Mouse (Mus musculus) liver, embryonic 15.5 days (tissue): ENCODE measurements around the gene Hoxb4. TPM values are rescaled to one million over a fixed set of nuclear protein-coding genes. Genes with fewer than 3 reads are reported as not detected.

Experiments
- ATAC-seq: fragments of 200-750 bp; cut with Nextera tagmentation; 2 replicates; pipeline ENCODE4 v1.8.0; 2017; ENCODE audit warnings: moderate number of reproducible peaks, mild to moderate bottlenecking, moderate library complexity; ENCODE audit not compliant: insufficient read depth
- H3K27ac ChIP-seq: fragments of 300-500 bp; sonication (generic); replicated peaks from 2 replicates; pipeline ENCODE4 v1.5.1; 2015; ENCODE audit warnings: mild to moderate bottlenecking, inconsistent platforms
- H3K27me3 ChIP-seq: fragments of 300-500 bp; sonication (generic); 2 replicates; pipeline ENCODE4 v1.6.1; 2015; ENCODE audit warnings: mild to moderate bottlenecking, inconsistent platforms
- H3K36me3 ChIP-seq: fragments of 300-500 bp; sonication (generic); replicated peaks from 2 replicates; pipeline ENCODE4 v1.6.1; 2015; ENCODE audit warnings: moderate library complexity, mild to moderate bottlenecking, inconsistent platforms
- H3K4me1 ChIP-seq: fragments of 300-500 bp; sonication (generic); replicated peaks from 2 replicates; pipeline ENCODE4 v1.6.1; 2015; ENCODE audit warnings: inconsistent platforms
- H3K4me2 ChIP-seq: fragments of 300-500 bp; sonication (generic); 2 replicates; pipeline ENCODE4 v1.6.1; 2015; ENCODE audit warnings: moderate library complexity, mild to moderate bottlenecking, inconsistent platforms
- H3K4me3 ChIP-seq: fragments of 300-500 bp; sonication (generic); replicated peaks from 2 replicates; pipeline ENCODE4 v1.5.1; 2015; ENCODE audit warnings: mild to moderate bottlenecking, inconsistent platforms
- H3K9ac ChIP-seq: fragments of 300-500 bp; sonication (generic); 2 replicates; pipeline ENCODE4 v1.6.1; 2015; ENCODE audit warnings: moderate library complexity, mild to moderate bottlenecking, inconsistent platforms
- H3K9me3 ChIP-seq: fragments of 300-500 bp; sonication (generic); replicated peaks from 2 replicates; pipeline ENCODE4 v1.6.1; 2016; ENCODE audit warnings: inconsistent platforms
- WGBS: fragments of 180-500 bp; shearing (Covaris S2); methylation state at CpG from one replicate; pipeline ENCODE4 v1.1.7; 2015; ENCODE audit warnings: mixed read lengths; ENCODE audit not compliant: insufficient replicate concordance; 5-methylcytosine and 5-hydroxymethylcytosine counted together
- polyA plus RNA-seq: library from polyadenylated mRNA; unstranded; fragments of >200 nt; fragmentation: Nextera tagmentation; extraction: Ambion mirVana; gene quantifications from 2 replicates; pipeline ENCODE4 v1.2.1, GENCODE M21; 2015

Hoxb4 gene
- 0.10 TPM in 2 replicates for polyA plus RNA-seq

- Histone ChIP-seq H3K4me1 (no peaks in the 10 kb centered on the region; the same call in 1 of the 2 replicates), H3K27ac (peak within 1 kb of the TSS; percentile 74), H3K36me3 (no peaks in the 10 kb centered on the region), H3K4me2 (peak within 1 kb of the TSS; percentile 52), H3K4me3 (peak within 1 kb of the TSS; percentile 46), H3K9me3 (no peaks in the 10 kb centered on the region), H3K27me3 (peaks cover 99% of the 10 kb centered on the region), H3K9ac (peak within 1 kb of the TSS; percentile 30; the same call in 1 of the 2 replicates)
- ATAC-seq: no peak
- WGBS: 7% methylated on average over 28 of the region's 28 CpGs
Observed at GRCm38 (mm10) chr11:96317608-96318367, at the start of gene Hoxb4. Hoxb4 (plus strand) TSS chr11:96318267.

GRCm38 (mm10) chr11:96269869-96270268, 48.2 kb upstream of the Hoxb4 start:
- Histone ChIP-seq H3K9me3 (no peaks in the 10 kb centered on the region), H3K36me3 (no peaks in the 10 kb centered on the region)
- WGBS: 4% methylated on average over 19 of the region's 19 CpGs

GRCm38 (mm10) chr11:96270996-96271540, 47.0 kb upstream of the Hoxb4 start, which contains the start of gene Hoxb9:
Hoxb9 (plus strand) TSS chr11:96271457.
- Histone ChIP-seq H3K9me3 (no peaks in the 10 kb centered on the region), H3K4me3 (no peak within 1 kb of the TSS), H3K9ac (no peak within 1 kb of the TSS), H3K4me1 (no peaks in the 10 kb centered on the region), H3K4me2 (peak within 1 kb of the TSS; percentile 25; the same call in 1 of the 2 replicates), H3K36me3 (no peaks in the 10 kb centered on the region), H3K27ac (no peak within 1 kb of the TSS), H3K27me3 (peaks cover 98% of the 10 kb centered on the region)
- ATAC-seq: no peak
- 2% methylated on average over 40 of the region's 40 CpGs for WGBS

More at GRCm38 (mm10) chr11:96269869-96270268, 48.2 kb upstream of the Hoxb4 start:
- Histone ChIP-seq H3K9ac (no peak overlapping the region), H3K27me3 (peaks cover 98% of the 10 kb centered on the region), H3K4me3 (no peak overlapping the region), H3K4me1 (no peaks in the 10 kb centered on the region), H3K27ac (no peak overlapping the region), H3K4me2 (no peak overlapping the region)
- no peak for ATAC-seq

- Histone ChIP-seq H3K9ac (no peak overlapping the region), H3K4me1 (no peaks in the 10 kb centered on the region), H3K9me3 (no peaks in the 10 kb centered on the region), H3K27me3 (peaks cover 98% of the 10 kb centered on the region), H3K27ac (no peak overlapping the region), H3K36me3 (no peaks in the 10 kb centered on the region), H3K4me3 (no peak overlapping the region), H3K4me2 (peak overlapping the region; percentile 25; the same call in 1 of the 2 replicates)
- under 1% methylated on average over 52 of the region's 52 CpGs for WGBS
- ATAC-seq: no peak
Observed at GRCm38 (mm10) chr11:96271541-96272011, 46.5 kb upstream of the Hoxb4 start.

GRCm38 (mm10) chr11:96272024-96272921, 45.8 kb upstream of the Hoxb4 start:
- peaks cover 98% of the 10 kb centered on the region for H3K27me3 ChIP-seq
- no peak overlapping the region for H3K4me3 ChIP-seq
- H3K9ac ChIP-seq: no peak overlapping the region
- no peak for ATAC-seq
- H3K4me1 ChIP-seq: no peaks in the 10 kb centered on the region
- H3K4me2 ChIP-seq: no peak overlapping the region
- WGBS: under 1% methylated on average over 58 of the region's 58 CpGs
- H3K9me3 ChIP-seq: no peaks in the 10 kb centered on the region
- H3K27ac ChIP-seq: no peak overlapping the region
- H3K36me3 ChIP-seq: no peaks in the 10 kb centered on the region

GRCm38 (mm10) chr11:96274428-96274827, 43.6 kb upstream of the Hoxb4 start:
- no peak for ATAC-seq
- WGBS: 26% methylated on average over 10 of the region's 10 CpGs
- no peaks in the 10 kb centered on the region for H3K36me3 ChIP-seq
- no peak overlapping the region for H3K4me3 ChIP-seq
- H3K4me1 ChIP-seq: no peaks in the 10 kb centered on the region
- H3K9me3 ChIP-seq: no peaks in the 10 kb centered on the region
- H3K9ac ChIP-seq: no peak overlapping the region
- H3K27ac ChIP-seq: no peak overlapping the region
- H3K4me2 ChIP-seq: no peak overlapping the region
- H3K27me3 ChIP-seq: peaks cover 100% of the 10 kb centered on the region

GRCm38 (mm10) chr11:96275896-96276295, 42.2 kb upstream of the Hoxb4 start:
- no peaks in the 10 kb centered on the region for H3K36me3 ChIP-seq
- H3K9ac ChIP-seq: no peak overlapping the region
- no peak overlapping the region for H3K4me3 ChIP-seq
- no peak overlapping the region for H3K27ac ChIP-seq
- H3K4me1 ChIP-seq: no peaks in the 10 kb centered on the region
- H3K4me2 ChIP-seq: no peak overlapping the region
- peaks cover 100% of the 10 kb centered on the region for H3K27me3 ChIP-seq
- 20% methylated on average over 4 of the region's 4 CpGs for WGBS
- no peak for ATAC-seq
- no peaks in the 10 kb centered on the region for H3K9me3 ChIP-seq

- WGBS: under 1% methylated on average over 35 of the region's 35 CpGs
- no peaks in the 10 kb centered on the region for H3K4me1 ChIP-seq
Observed at GRCm38 (mm10) chr11:96277151-96278044, 40.7 kb upstream of the Hoxb4 start.

GRCm38 (mm10) chr11:96278324-96278723, 39.7 kb upstream of the Hoxb4 start:
- no peak overlapping the region for H3K4me3 ChIP-seq
- no peak overlapping the region for H3K4me2 ChIP-seq
- peaks cover 100% of the 10 kb centered on the region for H3K27me3 ChIP-seq
- H3K27ac ChIP-seq: no peak overlapping the region
- H3K9me3 ChIP-seq: no peaks in the 10 kb centered on the region
- no peak for ATAC-seq
- no peaks in the 10 kb centered on the region; the same call in 1 of the 2 replicates for H3K4me1 ChIP-seq
- no peak overlapping the region for H3K9ac ChIP-seq
- H3K36me3 ChIP-seq: no peaks in the 10 kb centered on the region
- WGBS: 11% methylated on average over 14 of the region's 14 CpGs

More at GRCm38 (mm10) chr11:96277151-96278044, 40.7 kb upstream of the Hoxb4 start:
- Histone ChIP-seq H3K36me3 (no peaks in the 10 kb centered on the region), H3K27ac (no peak overlapping the region), H3K9me3 (no peaks in the 10 kb centered on the region), H3K9ac (no peak overlapping the region), H3K4me3 (no peak overlapping the region), H3K27me3 (peaks cover 100% of the 10 kb centered on the region), H3K4me2 (no peak overlapping the region)
- ATAC-seq: no peak

GRCm38 (mm10) chr11:96278773-96279172, 39.3 kb upstream of the Hoxb4 start:
- H3K27ac ChIP-seq: no peak overlapping the region
- H3K27me3 ChIP-seq: peaks cover 100% of the 10 kb centered on the region
- WGBS: under 1% methylated on average over 9 of the region's 9 CpGs
- H3K9me3 ChIP-seq: no peaks in the 10 kb centered on the region
- H3K4me1 ChIP-seq: no peaks in the 10 kb centered on the region; the same call in 1 of the 2 replicates
- no peak overlapping the region for H3K4me3 ChIP-seq
- no peak for ATAC-seq
- H3K9ac ChIP-seq: no peak overlapping the region
- no peaks in the 10 kb centered on the region for H3K36me3 ChIP-seq
- H3K4me2 ChIP-seq: no peak overlapping the region
